Mouse (Mus musculus) left cerebral cortex, adult 11 months (tissue): ENCODE data around the gene St6galnac3.

ENCODE experiments used
- DNase-seq: peaks from one replicate; pipeline ENCODE4 v3.0.0; 2022; ENCODE audit warnings: low spot score

Gene St6galnac3

DNA sequence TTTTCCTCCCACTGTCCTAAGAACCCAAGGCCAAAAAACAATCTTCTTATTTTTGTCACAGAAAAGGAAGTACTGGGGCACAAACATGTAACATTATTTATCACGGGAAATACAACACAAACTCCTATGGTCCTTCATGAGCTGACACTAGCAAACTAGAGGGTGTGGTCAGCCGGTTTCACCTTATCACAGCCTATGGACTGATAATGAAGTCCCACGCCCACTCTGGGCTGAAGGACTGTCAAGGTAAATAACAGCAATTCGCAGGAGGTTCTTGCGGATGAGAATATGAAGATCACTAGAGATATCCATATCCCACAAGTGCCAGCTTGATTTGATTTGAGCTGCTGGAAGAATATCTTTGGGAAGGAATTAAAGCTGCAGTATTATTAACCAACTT is 446.7 kb downstream of the St6galnac3 start:
- no peak for DNase-seq

DNA sequence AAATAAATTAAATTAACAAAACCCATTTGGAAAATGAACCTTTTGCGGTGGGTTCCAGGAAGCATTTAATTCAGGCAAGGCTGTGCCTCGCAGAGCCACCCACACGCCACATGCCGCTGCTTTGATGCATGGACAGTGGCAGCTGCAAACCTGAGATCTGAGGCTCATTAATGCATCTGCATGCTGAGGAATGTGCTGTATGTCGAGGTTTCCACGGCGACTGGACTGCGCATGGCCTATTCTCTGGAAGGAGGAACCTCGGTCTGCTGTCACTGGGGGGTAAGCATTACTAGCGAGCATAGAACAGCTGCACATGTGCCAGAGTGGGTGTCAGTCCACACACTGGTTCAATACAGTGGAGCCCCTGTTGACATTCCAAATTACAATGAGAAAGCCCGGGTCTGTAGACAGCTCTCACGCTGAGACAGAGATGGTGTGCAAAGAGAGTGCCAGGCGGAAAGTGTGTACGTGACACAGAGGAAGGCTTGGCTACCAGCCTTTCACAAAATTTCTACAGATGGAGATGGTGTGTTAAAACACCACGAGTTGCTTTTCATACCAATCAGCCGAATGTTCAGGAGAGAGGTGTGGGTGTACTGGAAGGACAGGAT is 447.5 kb downstream of the St6galnac3 start:
- peak; percentile 38 for DNase-seq

DNA sequence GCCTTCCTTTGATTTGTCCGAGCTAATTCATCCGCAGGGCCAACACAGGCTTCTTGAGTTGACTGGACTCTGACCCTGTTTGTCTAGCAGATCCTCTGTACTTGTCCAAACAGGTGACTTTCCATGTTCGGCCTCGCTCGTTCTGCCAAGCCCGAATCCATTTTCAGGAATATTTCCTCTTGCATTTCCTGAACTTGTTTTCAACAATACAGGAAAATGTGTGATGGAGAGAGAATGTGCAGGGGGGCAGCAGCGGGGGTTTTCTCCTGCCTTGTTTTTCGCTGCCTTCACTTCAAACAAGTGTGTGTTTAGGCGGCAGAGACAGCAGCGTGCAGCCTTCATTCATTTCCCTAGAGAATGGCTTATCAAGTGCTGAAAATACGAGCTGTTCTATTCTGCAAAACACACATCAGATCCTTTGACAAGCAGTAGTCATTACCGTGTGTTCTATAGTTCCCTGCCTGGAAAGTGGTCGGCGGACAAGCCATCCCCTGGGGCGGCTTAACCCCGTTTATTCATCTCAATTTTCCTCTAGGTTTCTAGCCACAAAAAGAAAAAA is 448.1 kb downstream of the St6galnac3 start:
- DNase-seq = no peak

DNA sequence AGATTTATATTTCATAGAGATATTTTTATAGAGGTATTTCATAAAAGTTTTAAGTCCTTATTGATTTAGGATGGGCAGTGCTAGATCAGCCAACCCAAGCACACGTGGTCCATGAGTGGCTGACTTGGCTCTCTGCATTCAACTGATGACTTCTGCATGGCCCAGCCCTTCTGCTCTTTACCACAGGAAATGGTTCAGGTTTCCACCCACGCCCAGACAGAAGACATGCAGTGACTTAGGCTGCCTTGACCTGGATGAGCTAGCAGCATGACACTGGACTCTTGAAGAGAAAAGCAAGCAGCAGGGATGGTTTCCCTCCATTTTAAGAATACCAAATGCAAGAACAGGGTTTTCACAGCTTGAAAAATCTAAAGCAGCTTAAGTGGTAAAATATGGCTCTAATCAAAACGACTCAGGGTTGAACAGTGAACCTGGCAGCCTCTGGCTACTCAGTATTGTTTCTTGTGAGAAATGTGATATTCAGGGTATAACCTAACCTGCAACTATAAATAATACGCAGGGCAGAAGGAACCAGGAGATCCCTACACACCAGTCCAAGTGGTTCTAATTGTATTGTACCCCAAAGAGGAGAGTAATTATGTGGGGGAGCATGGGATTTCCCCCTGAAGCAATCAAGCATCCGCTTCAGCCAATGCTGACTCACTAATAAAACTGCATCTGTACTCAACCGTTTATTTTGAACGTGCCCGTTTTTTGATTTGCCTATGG is 448.7 kb downstream of the St6galnac3 start:
- DNase-seq = no peak

DNA sequence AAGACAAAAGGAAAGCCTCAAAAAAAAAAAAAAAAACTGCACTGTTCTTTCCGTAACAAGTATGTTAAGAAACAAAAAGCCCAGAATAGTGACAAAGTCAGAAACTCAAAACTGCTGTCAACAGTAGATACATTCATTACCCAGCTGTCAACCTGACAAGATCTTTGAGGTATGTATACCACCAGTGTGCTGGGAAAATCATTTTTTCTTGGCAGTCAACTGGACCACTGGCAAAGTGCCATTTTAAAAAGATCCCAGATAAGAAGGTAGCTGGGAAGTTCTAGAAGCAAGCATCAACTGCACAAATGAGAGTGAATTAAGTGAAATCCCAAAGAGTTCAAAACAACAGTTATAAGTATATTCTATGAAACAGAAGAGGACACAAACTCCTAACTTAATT is 452.7 kb downstream of the St6galnac3 start:
- DNase-seq = no peak

DNA sequence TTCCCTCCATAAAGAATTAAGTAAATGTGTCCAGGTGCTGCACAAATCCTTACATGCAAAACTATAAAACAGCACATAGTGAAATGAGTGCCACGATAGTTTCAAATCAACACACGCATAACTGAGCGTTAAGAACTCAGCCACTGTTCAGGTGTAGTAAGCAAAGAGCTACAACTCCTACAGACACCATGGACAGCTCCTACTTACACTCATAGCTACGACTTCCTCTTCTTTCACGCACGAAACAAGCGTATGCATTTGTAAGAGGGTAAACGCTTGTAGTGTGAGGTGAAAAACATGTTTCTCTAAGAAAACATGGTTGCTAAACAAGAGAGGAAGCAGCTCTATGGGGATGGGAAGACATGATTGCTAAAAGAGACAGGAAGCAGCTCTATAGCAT is 457.6 kb downstream of the St6galnac3 start:
- no peak for DNase-seq

DNA sequence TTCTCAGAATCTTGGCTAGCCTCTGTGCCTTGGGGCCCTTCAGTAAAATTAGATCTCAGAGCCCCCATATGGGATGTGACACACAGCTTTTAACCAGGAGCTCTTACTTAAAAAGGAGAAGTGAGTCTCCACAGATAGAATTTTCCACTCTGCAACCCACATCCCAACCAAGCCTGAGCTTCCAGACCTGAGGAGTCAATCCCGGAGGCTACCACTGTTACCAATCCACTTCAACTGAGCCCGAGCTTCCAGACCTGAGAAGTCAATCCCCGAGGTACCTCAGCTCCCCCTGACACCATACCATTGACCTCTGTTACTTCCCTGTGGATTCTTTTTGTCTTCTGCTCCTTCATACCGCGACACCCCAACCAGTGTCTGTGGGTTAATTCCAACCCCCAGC is 463.0 kb downstream of the St6galnac3 start:
- no peak for DNase-seq

DNA sequence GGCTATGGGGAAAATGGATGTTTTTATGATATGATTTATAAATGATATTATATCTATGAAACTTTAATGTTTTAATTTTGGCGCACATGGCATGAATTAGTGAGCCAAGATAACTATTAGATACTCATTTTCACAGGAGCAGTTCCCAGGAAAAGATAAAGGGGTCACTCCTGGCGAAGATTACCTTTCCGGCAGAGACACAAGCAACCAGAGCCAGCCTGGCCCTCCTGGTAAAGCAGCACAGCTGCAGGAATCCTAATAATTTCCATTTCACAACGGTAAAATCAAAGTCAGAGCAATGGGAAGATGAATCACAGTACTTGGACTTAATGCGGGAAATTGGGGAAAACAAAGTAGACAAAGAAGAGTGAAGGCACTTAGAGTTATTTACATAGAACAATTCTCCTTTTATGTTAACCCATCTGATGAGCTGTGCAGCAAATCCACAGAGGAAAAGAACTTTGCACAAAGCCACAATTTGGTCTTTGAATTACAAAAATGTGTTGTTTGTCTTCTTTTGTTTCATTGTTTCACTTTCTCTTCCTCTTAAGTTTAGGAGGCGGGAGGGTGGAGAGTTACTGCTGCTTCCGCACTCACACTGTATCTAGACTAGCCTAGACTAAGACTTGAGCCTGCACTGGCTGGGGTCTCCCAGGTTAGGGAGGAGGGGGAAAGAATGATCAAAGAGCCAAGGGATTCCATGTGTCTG is 464.6 kb downstream of the St6galnac3 start:
- no peak for DNase-seq

DNA sequence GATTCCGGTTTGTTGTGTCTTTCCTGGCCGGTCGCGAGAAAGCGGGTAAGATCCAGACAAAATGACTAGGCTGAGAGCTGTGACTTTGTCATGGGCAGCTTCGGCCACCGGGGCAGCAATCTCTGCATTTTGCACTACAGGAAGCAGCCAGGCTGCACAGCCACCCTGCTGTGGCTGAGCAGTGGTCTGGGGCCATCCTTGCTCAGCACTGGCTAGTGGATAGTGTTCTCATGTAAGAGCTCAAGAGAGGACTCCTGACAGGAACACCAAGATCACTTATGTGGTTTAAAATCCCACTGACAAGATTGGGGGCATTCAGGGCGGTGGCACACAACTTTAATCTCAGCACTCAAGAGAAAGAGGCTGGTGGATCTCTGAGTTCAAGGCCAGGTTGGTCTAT is 469.1 kb downstream of the St6galnac3 start:
- no peak for DNase-seq

DNA sequence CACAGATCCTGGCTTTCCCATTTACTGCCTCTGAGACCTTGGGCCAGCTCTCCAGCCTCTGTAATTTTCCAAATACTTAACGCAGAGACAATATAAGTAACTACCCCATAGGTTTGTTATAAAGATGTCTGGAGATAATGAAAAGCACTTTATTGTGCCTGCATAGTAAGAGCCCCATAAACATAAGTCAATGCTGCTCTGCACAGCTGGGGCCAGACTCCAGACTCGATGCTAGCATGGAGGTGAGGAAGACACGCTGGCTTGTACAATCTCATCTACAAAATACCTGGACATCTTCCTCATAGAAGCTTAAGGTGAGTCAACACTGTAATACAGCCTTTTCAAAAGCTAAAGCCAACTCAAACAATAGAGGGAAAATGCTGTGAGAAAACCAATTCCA is 473.3 kb downstream of the St6galnac3 start:
- no peak for DNase-seq

DNA sequence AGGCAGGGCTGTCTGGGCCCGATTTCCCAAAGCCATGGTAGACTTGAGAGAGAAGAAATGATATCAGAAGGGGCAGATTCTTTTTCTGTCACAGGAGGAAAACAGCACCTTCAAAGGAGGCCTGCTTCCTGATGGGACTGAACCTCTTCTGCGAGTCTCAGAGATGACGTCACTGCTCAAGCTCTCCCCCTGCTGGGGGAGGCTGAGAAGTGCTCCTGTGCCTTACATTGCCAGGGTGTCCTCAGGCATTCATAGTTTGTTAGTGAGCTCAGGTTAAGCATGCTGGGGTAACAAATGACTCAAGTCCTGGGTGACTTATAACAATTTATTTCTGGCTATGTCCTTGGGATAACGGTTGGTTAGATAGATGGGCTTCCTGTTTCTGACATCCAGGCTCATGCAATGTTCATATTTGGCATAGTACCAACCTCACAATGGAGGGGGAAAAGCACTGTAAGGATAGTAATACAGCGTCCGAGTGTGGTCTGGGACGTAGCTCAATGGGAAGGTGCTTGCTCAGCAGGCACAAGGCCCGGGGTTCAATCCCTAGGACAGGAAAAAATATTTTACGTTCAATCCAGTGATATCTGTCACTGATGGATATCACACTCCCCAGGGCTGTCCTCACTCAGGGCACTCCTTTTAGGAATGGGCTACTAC is 474.2 kb downstream of the St6galnac3 start:
- peak; percentile 69 for DNase-seq

DNA sequence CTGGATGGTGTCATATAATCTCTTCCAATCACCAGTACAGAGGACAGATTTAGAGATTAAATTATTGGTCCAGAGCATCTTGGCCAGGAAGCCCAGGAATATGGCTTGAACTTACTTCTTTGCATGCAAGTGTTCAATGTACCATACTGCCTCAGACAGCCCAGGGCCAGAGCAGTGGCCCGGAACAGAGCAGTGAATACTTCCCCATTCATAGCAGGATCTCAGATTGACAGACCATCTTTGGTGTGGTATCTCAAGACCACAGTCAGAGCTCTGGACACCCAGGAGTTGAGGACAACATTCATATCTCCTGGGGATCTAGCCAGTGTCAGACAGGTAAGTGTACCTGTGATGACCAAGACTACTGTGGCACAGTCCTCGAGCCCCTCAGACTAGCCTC is 476.1 kb downstream of the St6galnac3 start:
- no peak for DNase-seq

DNA sequence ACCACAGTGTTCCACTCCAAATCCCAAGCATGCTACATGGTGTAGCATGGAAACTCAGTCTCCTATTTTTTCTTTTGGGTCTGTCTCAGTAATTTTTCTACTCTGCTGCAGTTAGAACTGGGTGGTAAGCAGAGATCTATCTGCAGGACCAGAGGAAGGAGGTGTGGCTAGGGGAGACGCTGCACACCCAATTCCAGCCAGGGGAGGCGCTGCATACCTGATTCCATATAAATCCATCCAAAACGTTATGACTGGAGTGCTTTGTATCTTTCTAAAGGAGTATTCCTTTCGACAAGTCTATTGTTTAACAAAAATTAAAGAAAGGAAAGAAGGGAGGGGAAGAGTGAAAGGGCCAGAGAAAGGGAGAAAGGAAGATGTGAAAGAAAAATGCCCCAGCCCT is 476.9 kb downstream of the St6galnac3 start:
- DNase-seq = no peak

DNA sequence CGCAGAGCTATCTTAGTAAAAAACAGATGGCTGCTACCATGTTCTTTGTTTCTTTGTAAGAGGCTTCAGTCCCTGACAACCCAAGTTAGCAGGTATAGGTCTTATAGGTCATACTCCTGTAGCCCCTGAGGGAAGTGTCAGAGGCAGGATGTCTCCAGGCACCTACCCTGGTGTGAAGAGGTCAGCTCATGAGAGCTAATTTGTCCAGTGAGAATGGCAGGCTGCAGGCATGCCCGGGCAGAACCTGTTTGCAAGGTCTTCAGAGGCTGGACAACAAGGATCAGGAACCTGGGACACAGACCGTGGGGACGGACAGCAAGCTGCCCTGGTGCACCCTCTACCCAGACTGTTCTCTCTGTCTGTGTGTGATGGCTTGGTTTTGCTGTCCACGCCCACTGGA is 482.4 kb downstream of the St6galnac3 start:
- DNase-seq = no peak

DNA sequence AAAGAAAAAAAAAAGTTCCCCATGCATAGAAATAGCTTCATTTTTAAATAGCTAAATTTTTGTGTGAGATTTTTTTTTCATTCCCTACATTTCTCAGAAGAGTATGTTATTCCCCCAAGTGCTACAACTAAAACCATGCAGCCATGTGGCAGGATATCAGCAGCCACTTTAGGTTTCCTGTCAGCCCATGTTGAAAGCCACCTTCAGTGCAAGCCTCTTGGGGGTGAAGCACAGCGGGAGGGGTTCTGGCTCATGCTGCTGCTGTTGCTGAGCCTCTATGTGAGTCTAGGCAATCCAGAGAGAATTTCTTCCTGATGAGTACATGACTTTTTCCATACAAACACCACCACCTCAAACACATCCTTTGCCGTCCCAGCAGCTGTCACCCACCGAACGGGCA is 483.8 kb downstream of the St6galnac3 start:
- DNase-seq = no peak

DNA sequence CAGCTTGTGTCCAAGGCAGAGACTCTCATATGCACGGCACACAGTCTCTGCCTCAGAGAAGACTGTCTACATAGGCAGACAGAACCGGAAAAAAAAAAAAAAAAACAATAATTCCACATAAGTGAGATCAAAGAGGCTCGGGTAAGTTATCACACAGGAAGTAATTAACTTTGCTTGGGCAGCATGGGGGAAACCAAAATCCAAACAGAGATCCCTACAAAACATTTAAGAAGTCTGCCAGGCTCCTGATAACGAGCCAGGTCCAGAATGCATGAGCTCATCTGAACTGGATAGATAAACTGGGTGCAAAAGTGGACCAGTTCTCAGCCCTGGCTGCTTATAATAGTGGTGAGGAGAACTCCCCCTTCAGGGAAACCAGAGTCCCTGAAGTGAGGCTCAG is 484.6 kb downstream of the St6galnac3 start:
- no peak for DNase-seq

DNA sequence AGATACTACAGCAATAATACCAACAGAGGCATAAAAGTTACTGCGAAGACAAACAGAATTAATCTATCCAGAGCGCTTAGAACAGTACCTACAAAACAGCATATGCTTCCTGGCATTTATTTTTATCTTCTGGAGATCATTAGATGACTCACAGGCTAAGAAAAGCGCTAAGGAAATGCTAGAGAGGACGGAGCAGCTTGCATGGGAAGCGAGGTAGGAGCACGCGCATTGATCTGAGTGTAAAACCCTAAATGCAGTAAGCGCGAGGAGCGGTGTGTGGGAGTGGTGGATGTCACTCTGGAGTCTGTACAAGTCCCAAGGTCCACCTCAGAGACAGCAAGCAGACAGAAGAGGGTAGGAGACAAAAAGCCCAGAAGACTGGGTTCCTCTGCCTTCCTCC is 486.6 kb downstream of the St6galnac3 start:
- DNase-seq = peak; percentile 82

DNA sequence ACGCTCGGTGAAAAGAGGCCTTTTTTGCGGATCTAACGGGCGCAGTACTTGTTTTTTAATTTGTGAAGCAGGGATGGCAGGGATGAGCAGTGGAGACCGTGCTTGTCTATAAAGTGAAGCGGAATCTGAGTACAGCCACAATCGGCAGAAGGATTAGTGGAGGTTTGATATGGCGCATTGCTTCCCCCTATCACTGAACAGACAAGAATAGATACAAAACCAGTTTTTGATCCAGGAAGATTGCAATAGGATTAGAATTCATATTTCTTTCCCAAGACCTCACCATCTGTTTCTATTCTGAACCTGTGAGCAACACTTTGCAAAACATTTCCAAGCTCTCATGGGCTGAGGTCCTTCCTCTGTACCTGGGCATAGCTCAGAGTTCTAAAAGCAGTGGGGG is 488.7 kb downstream of the St6galnac3 start:
- no peak for DNase-seq

DNA sequence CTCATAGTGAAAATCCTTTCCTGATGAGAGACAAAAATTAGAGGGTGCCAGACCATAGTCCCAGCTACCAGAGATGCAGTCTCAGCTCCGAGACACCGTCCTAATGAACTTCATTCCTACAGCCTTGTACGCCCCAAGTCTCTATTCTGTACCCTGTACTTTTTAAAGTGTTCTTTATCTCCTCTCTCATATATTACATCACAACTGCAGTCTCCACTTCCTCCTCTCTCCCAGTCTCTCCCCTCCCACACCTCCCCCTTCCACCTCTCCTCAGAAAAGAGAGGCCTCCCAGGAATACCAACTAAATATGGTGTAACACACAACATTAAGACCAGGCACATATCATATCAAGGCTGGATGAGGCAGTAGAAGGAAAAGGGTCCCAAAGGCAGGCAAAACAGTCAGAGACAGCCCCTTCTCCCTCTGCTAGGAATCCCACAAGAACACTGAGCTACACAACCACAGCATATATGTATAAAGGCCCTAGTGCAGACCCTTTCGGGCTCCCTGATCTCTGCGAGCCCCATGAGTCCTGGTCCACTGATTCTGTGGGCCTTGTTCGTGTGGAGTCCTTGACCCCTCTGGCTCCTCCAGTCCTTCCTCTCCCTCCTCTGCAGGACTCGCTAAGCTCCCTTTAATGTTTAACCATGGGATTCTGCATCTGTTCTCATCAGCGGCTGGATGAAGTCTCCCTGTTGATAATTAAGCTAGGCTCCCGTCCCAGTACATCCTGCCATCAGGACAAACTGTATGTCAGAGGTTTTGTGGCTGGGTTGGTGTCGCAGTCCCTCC is 502.2 kb downstream of the St6galnac3 start:
- DNase-seq = no peak

DNA sequence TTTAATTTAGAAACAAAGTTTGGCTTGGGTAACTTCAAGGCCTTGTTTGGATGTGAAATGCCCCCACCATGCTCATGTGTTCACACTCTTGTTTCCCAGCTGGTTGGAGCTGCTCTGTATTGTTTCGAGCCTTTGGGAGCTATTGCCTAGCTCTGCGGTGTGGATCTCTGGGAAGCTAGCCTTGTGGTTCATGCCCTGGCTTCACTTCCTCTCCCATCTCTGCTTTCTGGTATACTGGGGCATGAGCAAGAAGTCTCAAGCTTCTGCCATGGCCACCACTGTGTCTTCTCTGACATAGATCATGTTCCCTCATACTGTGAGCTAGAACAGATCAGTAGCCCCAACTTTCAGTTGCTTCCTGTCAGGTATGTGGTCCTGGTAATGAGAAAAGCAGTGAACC is 505.6 kb downstream of the St6galnac3 start:
- DNase-seq = no peak

DNA sequence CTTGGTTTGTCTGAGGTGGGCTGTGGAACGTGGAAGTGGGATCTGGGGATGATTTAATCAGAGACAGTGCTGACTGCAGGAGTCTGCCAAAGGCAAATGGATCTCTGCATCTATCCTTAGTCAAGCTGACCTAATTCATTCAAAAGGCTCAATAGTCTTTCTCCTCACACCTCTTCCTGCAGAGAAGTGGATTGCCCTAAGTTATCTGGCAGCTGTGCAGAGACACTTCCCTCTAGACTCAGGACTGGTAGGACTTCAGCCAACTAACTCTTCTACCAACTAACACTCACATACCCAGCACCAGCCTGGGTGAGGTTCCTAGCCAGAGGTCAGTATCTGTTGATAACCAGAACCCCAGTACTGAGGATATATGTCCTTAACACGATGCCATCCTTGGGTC is 516.8 kb downstream of the St6galnac3 start:
- DNase-seq = no peak

DNA sequence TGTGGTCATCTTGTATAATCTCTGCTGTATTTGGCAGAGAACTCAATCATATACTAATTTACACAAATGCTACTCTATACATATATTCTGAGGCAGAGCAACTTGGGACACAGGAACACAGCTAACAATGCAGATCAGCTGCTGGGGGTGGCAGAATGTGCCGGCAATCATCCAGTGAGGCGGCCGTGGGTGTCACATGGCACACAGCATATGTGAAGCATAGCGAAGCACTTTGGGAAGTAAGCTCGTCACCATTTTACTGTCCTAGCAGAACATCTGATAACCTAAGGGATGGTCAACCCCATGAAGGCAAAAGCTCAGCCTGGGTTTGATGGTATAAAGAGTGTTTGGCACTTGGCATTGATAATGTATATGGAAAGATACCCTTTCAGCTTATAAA is 520.9 kb downstream of the St6galnac3 start:
- DNase-seq = peak; percentile 11
